Mouse (Mus musculus) forebrain, embryonic 11.5 days (tissue): ENCODE results near the gene Sytl2. TPM values are rescaled to one million over a fixed set of nuclear protein-coding genes. Genes with fewer than 3 reads are reported as not detected.

ENCODE experiments used
- ATAC-seq: fragments of 200-750 bp; cut with Nextera tagmentation; replicated peaks from 2 replicates; pipeline ENCODE4 v1.8.0; 2017; ENCODE audit warnings: moderate TSS enrichment; ENCODE audit not compliant: low FRiP score
- DNase-seq: peaks from one replicate; pipeline ENCODE4 v3.0.0-alpha.2; 2017; ENCODE audit warnings: low spot score
- H3K27ac ChIP-seq: fragments of 300-500 bp; sonication (generic); 2 replicates; pipeline ENCODE4 v1.5.1; 2014; ENCODE audit warnings: low read depth, low read length
- H3K27me3 ChIP-seq: fragments of 300-500 bp; sonication (generic); 2 replicates; pipeline ENCODE4 v1.6.1; 2014; ENCODE audit warnings: mild to moderate bottlenecking, low read length, mixed read lengths; ENCODE audit not compliant: control insufficient read depth, insufficient read depth
- H3K36me3 ChIP-seq: fragments of 300-500 bp; sonication (generic); 2 replicates; pipeline ENCODE4 v1.6.1; 2014; ENCODE audit warnings: mild to moderate bottlenecking, low read length, moderate library complexity, mixed read lengths; ENCODE audit not compliant: control insufficient read depth, insufficient read depth
- H3K4me1 ChIP-seq: fragments of 300-500 bp; sonication (generic); replicated peaks from 2 replicates; pipeline ENCODE4 v1.6.1; 2014; ENCODE audit warnings: low read length, mixed read lengths; ENCODE audit not compliant: control insufficient read depth, insufficient read depth
- H3K4me2 ChIP-seq: fragments of 300-500 bp; sonication (generic); 2 replicates; pipeline ENCODE4 v1.6.1; 2014; ENCODE audit warnings: low read depth, mild to moderate bottlenecking, low read length, moderate library complexity, mixed read lengths; ENCODE audit not compliant: severe bottlenecking
- H3K4me3 ChIP-seq: fragments of 300-500 bp; sonication (generic); 2 replicates; pipeline ENCODE4 v1.5.1; 2014; ENCODE audit warnings: low read depth, low read length
- H3K9ac ChIP-seq: fragments of 300-500 bp; sonication (generic); 2 replicates; pipeline ENCODE4 v1.6.1; 2014; ENCODE audit warnings: low read length
- H3K9me3 ChIP-seq: fragments of 300-500 bp; sonication (generic); 2 replicates; pipeline ENCODE4 v1.6.1; 2016; ENCODE audit warnings: low read length, mixed read lengths; ENCODE audit not compliant: control insufficient read depth
- WGBS: fragments of 180-500 bp; shearing (Covaris S2); extraction: QIAGEN DNeasy Blood & Tissue Kit; methylation state at CpG from one replicate; pipeline ENCODE4 v1.1.7; 2014; 5-methylcytosine and 5-hydroxymethylcytosine counted together
- polyA plus RNA-seq: library from polyadenylated mRNA; unstranded; fragments of >200 nt; fragmentation: Nextera tagmentation; extraction: Ambion mirVana; gene quantifications from 2 replicates; pipeline ENCODE4 v1.2.1, GENCODE M21; 2014

Sytl2 gene
- polyA plus RNA-seq, 1 experiment from 2014 or later, result 1.5 TPM

GRCm38 (mm10) chr7:90347779-90348437, 45.9 kb downstream of the Sytl2 start:
- no peaks in the 10 kb centered on the region for H3K36me3 ChIP-seq
- no peaks in the 10 kb centered on the region for H3K4me1 ChIP-seq
- no peak overlapping the region for H3K9ac ChIP-seq
- H3K9me3 ChIP-seq, result no peaks in the 10 kb centered on the region
- H3K4me2 ChIP-seq, result no peak overlapping the region
- 89% methylated on average over 5 of the region's 5 CpGs for WGBS
- no peak overlapping the region for H3K4me3 ChIP-seq
- no peaks in the 10 kb centered on the region for H3K27me3 ChIP-seq
- ATAC-seq, result no peak
- no peak for DNase-seq
- H3K27ac ChIP-seq, result no peak overlapping the region

GRCm38 (mm10) chr7:90349014-90349413, 47.0 kb downstream of the Sytl2 start:
- no peak for DNase-seq
- Histone ChIP-seq H3K27me3 (no peaks in the 10 kb centered on the region), H3K9ac (no peak overlapping the region), H3K4me3 (no peak overlapping the region), H3K9me3 (no peaks in the 10 kb centered on the region), H3K4me1 (no peaks in the 10 kb centered on the region), H3K36me3 (no peaks in the 10 kb centered on the region), H3K4me2 (no peak overlapping the region), H3K27ac (no peak overlapping the region)
- 87% methylated on average over 5 of the region's 5 CpGs for WGBS
- no peak for ATAC-seq

- no peak overlapping the region for H3K4me2 ChIP-seq
- H3K4me3 ChIP-seq, result no peak overlapping the region
- no peak for ATAC-seq
- WGBS, result 93% methylated on average over 3 of the region's 3 CpGs
- H3K9me3 ChIP-seq, result no peaks in the 10 kb centered on the region
- H3K4me1 ChIP-seq, result no peaks in the 10 kb centered on the region
- H3K36me3 ChIP-seq, result no peaks in the 10 kb centered on the region
- H3K9ac ChIP-seq, result no peak overlapping the region
- H3K27ac ChIP-seq, result no peak overlapping the region
- no peaks in the 10 kb centered on the region for H3K27me3 ChIP-seq
- no peak for DNase-seq
Observed at GRCm38 (mm10) chr7:90352183-90352582, 50.1 kb downstream of the Sytl2 start.

GRCm38 (mm10) chr7:90353488-90354228, 51.6 kb downstream of the Sytl2 start:
- DNase-seq, result no peak
- WGBS, result 94% methylated on average over 12 of the region's 12 CpGs
- Histone ChIP-seq H3K36me3 (no peaks in the 10 kb centered on the region), H3K9me3 (no peaks in the 10 kb centered on the region), H3K4me2 (no peak overlapping the region), H3K4me1 (no peaks in the 10 kb centered on the region), H3K27me3 (no peaks in the 10 kb centered on the region), H3K9ac (no peak overlapping the region), H3K4me3 (no peak overlapping the region), H3K27ac (no peak overlapping the region)
- no peak for ATAC-seq

GRCm38 (mm10) chr7:90354229-90354604, 52.2 kb downstream of the Sytl2 start:
- H3K4me1 ChIP-seq, result no peaks in the 10 kb centered on the region
- H3K27me3 ChIP-seq, result no peaks in the 10 kb centered on the region
- no peak overlapping the region for H3K4me2 ChIP-seq
- no peak overlapping the region for H3K4me3 ChIP-seq
- no peak overlapping the region for H3K27ac ChIP-seq
- no peak for ATAC-seq
- no peaks in the 10 kb centered on the region for H3K9me3 ChIP-seq
- DNase-seq, result no peak
- no peaks in the 10 kb centered on the region for H3K36me3 ChIP-seq
- 88% methylated on average over 2 of the region's 2 CpGs for WGBS
- no peak overlapping the region for H3K9ac ChIP-seq

- H3K4me2 ChIP-seq, result no peak overlapping the region
- H3K9me3 ChIP-seq, result no peaks in the 10 kb centered on the region
- DNase-seq (no peak), ATAC-seq (no peak)
- H3K27ac ChIP-seq, result no peak overlapping the region
- no peaks in the 10 kb centered on the region for H3K36me3 ChIP-seq
- 86% methylated on average over 3 of the region's 3 CpGs for WGBS
- H3K4me1 ChIP-seq, result no peaks in the 10 kb centered on the region
- no peak overlapping the region for H3K9ac ChIP-seq
- no peaks in the 10 kb centered on the region for H3K27me3 ChIP-seq
- no peak overlapping the region for H3K4me3 ChIP-seq
Observed at GRCm38 (mm10) chr7:90355454-90355853, 53.4 kb downstream of the Sytl2 start.

GRCm38 (mm10) chr7:90355995-90356394, 53.9 kb downstream of the Sytl2 start:
- H3K9ac ChIP-seq, result no peak overlapping the region
- no peak overlapping the region for H3K27ac ChIP-seq
- no peaks in the 10 kb centered on the region for H3K36me3 ChIP-seq
- 75% methylated on average over 2 of the region's 2 CpGs for WGBS
- H3K27me3 ChIP-seq, result no peaks in the 10 kb centered on the region
- DNase-seq, result no peak
- H3K4me3 ChIP-seq, result no peak overlapping the region
- no peaks in the 10 kb centered on the region for H3K4me1 ChIP-seq
- H3K4me2 ChIP-seq, result no peak overlapping the region
- H3K9me3 ChIP-seq, result no peaks in the 10 kb centered on the region
- ATAC-seq, result no peak

GRCm38 (mm10) chr7:90362788-90363187, 60.7 kb downstream of the Sytl2 start:
- no peak for DNase-seq

More at GRCm38 (mm10) chr7:90362788-90363187, 60.7 kb downstream of the Sytl2 start:
- no peak overlapping the region for H3K9ac ChIP-seq
- no peak overlapping the region for H3K27ac ChIP-seq
- H3K4me1 ChIP-seq, result no peaks in the 10 kb centered on the region
- H3K27me3 ChIP-seq, result no peaks in the 10 kb centered on the region
- H3K4me2 ChIP-seq, result no peak overlapping the region
- no peaks in the 10 kb centered on the region for H3K36me3 ChIP-seq
- H3K4me3 ChIP-seq, result no peak overlapping the region
- H3K9me3 ChIP-seq, result no peaks in the 10 kb centered on the region
- WGBS, result 79% methylated on average over 7 of the region's 7 CpGs
- ATAC-seq, result no peak
